In the genomic region with DNA sequence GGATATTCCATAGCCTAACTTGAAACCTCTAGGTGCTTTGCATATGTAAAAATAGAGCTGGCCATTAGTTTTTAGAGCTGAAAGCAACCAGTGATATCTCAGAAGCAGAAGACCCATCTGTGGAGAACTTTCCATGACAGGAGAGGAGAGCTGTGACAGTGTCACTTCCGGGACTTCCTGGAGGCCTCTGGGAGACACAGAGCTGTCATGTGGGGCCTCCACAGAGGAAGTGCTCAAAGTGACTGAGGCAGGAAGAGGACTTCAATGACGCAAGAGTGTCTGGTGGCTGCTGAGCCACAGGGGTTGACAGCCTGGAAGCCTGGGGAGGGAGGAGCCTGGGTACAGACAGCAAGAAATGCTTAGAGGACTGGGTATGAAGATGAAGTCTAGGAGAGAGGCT, we compare ENCODE assay signal across 10 mouse cellular contexts. TPM values are rescaled to one million over a fixed set of nuclear protein-coding genes. Genes with fewer than 3 reads are reported as not detected.
DNase-seq lines count a peak whose midpoint lies in the region; ATAC-seq lines count a peak whose summit lies in the region.
"Had no signal": no experiment of that assay in that cellular context is flagged by ENCODE, and none has a peak within 500 bp of the region (broad histone marks: within the 10 kb centered on the region; RNA-seq: fewer than 3 reads in every experiment).

No protein-coding gene starts in this region.

- ATAC-seq in megakaryocyte, adult 5-6 weeks (ENCODE audit: poor library complexity, severe bottlenecking): peak; percentile 92
- ATAC-seq in forebrain, embryonic 13.5 days: no peak

- H3K27me3 ChIP-seq in forebrain, embryonic 13.5 days: no peaks in the 10 kb centered on the region
- H3K27me3 ChIP-seq: embryonic facial prominence, embryonic 12.5 days; neural tube, embryonic 12.5 days had no signal

- WGBS in forebrain, embryonic 13.5 days: 82% methylated on average over 2 of the region's 2 CpGs

- H3K27ac ChIP-seq in forebrain, embryonic 13.5 days: no peak overlapping the region
- H3K27ac ChIP-seq: embryonic facial prominence, embryonic 12.5 days; neural tube, embryonic 12.5 days had no signal

- peak; percentile 81 to 84 for DNase-seq in CD8-positive naive resting alpha-beta T cell, adult 2 months (ENCODE audit: low read depth in 2 of 2, low spot score in 2 of 2)
- peak; percentile 49 for DNase-seq in brain, adult 2 months (ENCODE audit: low read depth, low spot score)
- DNase-seq in kidney, adult 9 months: peak; percentile 68
- DNase-seq in thymus, postnatal 36 days: peak; percentile 69 to 85
- no peak for DNase-seq in MN1 (ENCODE audit: low spot score)
- no peak for DNase-seq in embryo, embryonic 10 days (ENCODE audit: low spot score)

- H3K4me1 ChIP-seq in forebrain, embryonic 13.5 days: no peaks in the 10 kb centered on the region
- H3K4me1 ChIP-seq: embryonic facial prominence, embryonic 12.5 days; neural tube, embryonic 12.5 days had no signal

- H3K4me3 ChIP-seq in forebrain, embryonic 13.5 days: no peak overlapping the region
- H3K4me3 ChIP-seq: embryonic facial prominence, embryonic 12.5 days; neural tube, embryonic 12.5 days had no signal

- H3K9me3 ChIP-seq in forebrain, embryonic 13.5 days (replicated peaks): no peaks in the 10 kb centered on the region
- H3K9me3 ChIP-seq: embryonic facial prominence, embryonic 12.5 days; neural tube, embryonic 12.5 days had no signal

- no peaks in the 10 kb centered on the region for H3K36me3 ChIP-seq in forebrain, embryonic 13.5 days (ENCODE audit: poor library complexity, severe bottlenecking)
- H3K36me3 ChIP-seq: embryonic facial prominence, embryonic 12.5 days; neural tube, embryonic 12.5 days had no signal

- H3K9ac ChIP-seq in forebrain, embryonic 13.5 days: no peak overlapping the region
- H3K9ac ChIP-seq: embryonic facial prominence, embryonic 12.5 days; neural tube, embryonic 12.5 days had no signal

- H3K4me2 ChIP-seq in forebrain, embryonic 13.5 days: no peak overlapping the region
- H3K4me2 ChIP-seq: embryonic facial prominence, embryonic 12.5 days; neural tube, embryonic 12.5 days had no signal

RNA-seq across cellular contexts. Expression of gene Inpp5d, which starts 6.2 kb away (rescaled TPM):
- 99.6 and 105 TPM in 2 replicates for total RNA-seq in megakaryocyte, adult 5-6 weeks (2015)
- 88.0 and 148 TPM in 2 replicates for total RNA-seq in megakaryocyte, adult 5-6 weeks (2017)
- polyA plus RNA-seq in forebrain, embryonic 13.5 days (2015; fragmentation: Nextera tagmentation; extraction: Ambion mirVana): 3.2 and 3.5 TPM in 2 replicates

RNA-seq across cellular contexts. Expression of gene Ngef, which starts 52.7 kb away (rescaled TPM):
- total RNA-seq in megakaryocyte, adult 5-6 weeks (2015): not detected in 2 replicates
- total RNA-seq in megakaryocyte, adult 5-6 weeks (2017): not detected in 2 replicates
- 3.1 and 5.4 TPM in 2 replicates for polyA plus RNA-seq in forebrain, embryonic 13.5 days (2015; fragmentation: Nextera tagmentation; extraction: Ambion mirVana)

Comparison
In these comparisons a context has a peak if more than half of its experiments do, and no peak if none do; other contexts are left out.
1. DNase-seq: peak in CD8-positive naive resting alpha-beta T cell, adult 2 months (2 of 2), brain, adult 2 months (single experiment), kidney, adult 9 months (single experiment) and thymus, postnatal 36 days (2 of 2); none in MN1 (single experiment) and embryo, embryonic 10 days (single experiment).